Mouse (Mus musculus) forebrain, postnatal 0 days (tissue): Measurements from ENCODE around the gene Pkd1. TPM values are rescaled to one million over a fixed set of nuclear protein-coding genes. Genes with fewer than 3 reads are reported as not detected.
A peak's percentile ranks its signal among the peaks of the same experiment; 100 is the strongest.

Source experiments
- ATAC-seq: fragments of 200-750 bp; cut with Nextera tagmentation; 2 replicates; pipeline ENCODE4 v1.8.0; 2017; ENCODE audit warnings: mild to moderate bottlenecking, moderate library complexity
- DNase-seq: peaks from one replicate; pipeline ENCODE4 v3.0.0-alpha.2; 2015
- H3K27ac ChIP-seq: fragments of 300-500 bp; sonication (generic); 2 replicates; pipeline ENCODE4 v1.5.1; 2014; ENCODE audit warnings: low read depth, mild to moderate bottlenecking, antibody characterized with exemption, low read length, moderate library complexity, mixed read lengths
- H3K27me3 ChIP-seq: fragments of 300-500 bp; sonication (generic); 2 replicates; pipeline ENCODE4 v1.6.1; 2014; ENCODE audit warnings: mild to moderate bottlenecking, low read length, mixed read lengths; ENCODE audit not compliant: insufficient read depth
- H3K36me3 ChIP-seq: fragments of 300-500 bp; sonication (generic); 2 replicates; pipeline ENCODE4 v1.6.1; 2014; ENCODE audit warnings: mild to moderate bottlenecking, moderate library complexity; ENCODE audit not compliant: insufficient read depth
- H3K4me1 ChIP-seq: fragments of 300-500 bp; sonication (generic); 2 replicates; pipeline ENCODE4 v1.6.1; 2014; ENCODE audit warnings: antibody characterized with exemption; ENCODE audit not compliant: insufficient read depth
- H3K4me2 ChIP-seq: fragments of 300-500 bp; sonication (generic); 2 replicates; pipeline ENCODE4 v1.6.1; 2014; ENCODE audit warnings: low read depth, mild to moderate bottlenecking, moderate library complexity
- H3K4me3 ChIP-seq: fragments of 300-500 bp; sonication (generic); 2 replicates; pipeline ENCODE4 v1.5.1; 2014; ENCODE audit warnings: low read depth, low read length, mixed read lengths
- H3K9ac ChIP-seq: fragments of 300-500 bp; sonication (generic); 2 replicates; pipeline ENCODE4 v1.6.1; 2014; ENCODE audit warnings: mild to moderate bottlenecking
- H3K9me3 ChIP-seq: fragments of 300-500 bp; sonication (generic); 2 replicates; pipeline ENCODE4 v1.6.1; 2016; ENCODE audit warnings: low read length
- CTCF ChIP-seq: sonication (generic); IDR thresholded peaks from 2 replicates; pipeline ENCODE4 v1.5.1; 2016; ENCODE audit warnings: antibody characterized with exemption, control low read depth, low read depth
- WGBS: fragments of 180-500 bp; shearing (Covaris S2); extraction: QIAGEN DNeasy Blood & Tissue Kit; methylation state at CpG from one replicate; pipeline ENCODE4 v1.1.7; 2014; 5-methylcytosine and 5-hydroxymethylcytosine counted together
- polyA plus RNA-seq: library from polyadenylated mRNA; unstranded; fragments of >200 nt; fragmentation: Nextera tagmentation; extraction: Ambion mirVana; gene quantifications from 2 replicates; pipeline ENCODE4 v1.2.1, GENCODE M21; 2015
- total RNA-seq: library from RNA; depleted of rRNA; stranded (reverse); fragments of >200 nt; gene quantifications from 2 replicates; pipeline ENCODE4 v1.2.3, GENCODE M21; 2014

Pkd1 gene
- total and polyA plus RNA-seq, 2 experiments from 2014 or later = 8.9 to 58.8 TPM

DNA sequence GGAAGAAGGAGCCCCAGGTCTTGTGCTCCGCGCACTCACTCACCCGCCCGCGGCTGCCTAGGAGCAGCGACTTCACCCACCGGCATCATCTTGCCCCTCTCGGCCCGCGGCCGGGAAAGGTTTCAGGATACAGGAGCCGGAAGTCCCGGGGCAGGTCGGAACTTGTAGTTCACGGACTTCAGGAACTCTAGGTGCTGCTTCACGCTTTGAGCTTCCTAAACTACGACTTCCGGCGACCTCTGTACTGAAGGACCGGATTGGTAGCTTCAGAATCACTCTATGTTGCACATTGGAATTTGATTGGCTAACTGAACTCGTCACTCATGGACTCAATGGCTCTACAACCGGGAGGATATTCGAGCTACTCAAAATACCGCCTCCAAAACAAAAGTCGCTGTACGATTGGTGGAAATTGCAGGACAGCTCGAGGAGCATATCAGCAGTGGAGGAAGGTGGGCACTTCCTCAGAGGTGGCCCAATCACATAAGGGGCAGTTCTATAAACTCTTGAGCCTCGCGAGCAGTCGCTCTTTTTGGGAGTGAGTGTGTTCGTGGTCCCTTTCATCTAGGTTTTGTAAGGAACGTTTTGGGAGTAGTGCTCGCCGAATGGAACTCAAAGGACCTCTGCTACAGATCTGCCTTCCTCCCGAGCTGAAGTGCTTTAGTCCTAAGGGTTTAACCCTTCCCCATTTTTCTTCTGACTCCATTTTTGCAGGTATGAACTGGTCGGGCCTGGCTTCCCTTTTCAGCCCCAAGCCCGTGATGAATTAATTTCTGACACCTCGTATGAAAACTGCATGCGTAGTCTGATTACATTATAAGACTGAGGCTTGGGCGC, 21.7 kb upstream of the Pkd1 start, which contains the start of gene Traf7:
Gene Traf7, minus strand, starts transcription at position 216 of the 837 bp plus-strand sequence.
- peak within 1 kb of the TSS; percentile 89 for H3K27ac ChIP-seq
- TF ChIP-seq CTCF = no peak
- no peaks in the 10 kb centered on the region for H3K27me3 ChIP-seq
- peak within 1 kb of the TSS; percentile 77 for H3K4me2 ChIP-seq
- peak; percentile 98 for DNase-seq
- H3K4me1 ChIP-seq = peaks cover 29% of the 10 kb centered on the region
- under 1% methylated on average over 40 of the region's 40 CpGs for WGBS
- H3K9me3 ChIP-seq = no peaks in the 10 kb centered on the region
- H3K36me3 ChIP-seq = peaks cover 14% of the 10 kb centered on the region
- peak within 1 kb of the TSS; percentile 69 for H3K9ac ChIP-seq
- peak within 1 kb of the TSS; percentile 67 for H3K4me3 ChIP-seq
- ATAC-seq = peak; percentile 97

DNA sequence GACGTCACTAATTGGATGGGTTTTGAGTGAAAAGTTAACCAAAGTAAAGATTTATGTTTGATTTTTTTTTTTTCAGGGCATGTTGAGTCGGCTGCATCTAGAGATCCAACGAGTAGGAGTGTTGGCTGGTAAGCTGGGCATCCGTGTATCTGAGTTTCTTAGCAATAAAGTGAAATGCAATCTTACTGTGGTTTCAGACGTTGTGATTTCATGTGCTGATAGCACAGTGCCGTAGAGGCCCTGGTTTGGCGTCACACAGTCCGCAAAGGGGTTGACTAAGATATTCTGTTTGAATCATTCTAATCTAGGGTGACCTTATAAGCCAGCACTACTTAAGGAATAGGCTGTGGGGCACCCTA, 21.1 kb upstream of the Pkd1 start:
- Histone ChIP-seq H3K36me3 (peaks cover 14% of the 10 kb centered on the region), H3K27me3 (no peaks in the 10 kb centered on the region), H3K4me3 (peak overlapping the region; percentile 63), H3K27ac (peak overlapping the region; percentile 89), H3K9me3 (no peaks in the 10 kb centered on the region), H3K4me2 (peak overlapping the region; percentile 77), H3K4me1 (peaks cover 35% of the 10 kb centered on the region), H3K9ac (peak overlapping the region; percentile 65)
- no peak for DNase-seq
- no peak for ATAC-seq
- 0% methylated on average over 8 of the region's 8 CpGs for WGBS
- no peak for TF ChIP-seq CTCF

DNA sequence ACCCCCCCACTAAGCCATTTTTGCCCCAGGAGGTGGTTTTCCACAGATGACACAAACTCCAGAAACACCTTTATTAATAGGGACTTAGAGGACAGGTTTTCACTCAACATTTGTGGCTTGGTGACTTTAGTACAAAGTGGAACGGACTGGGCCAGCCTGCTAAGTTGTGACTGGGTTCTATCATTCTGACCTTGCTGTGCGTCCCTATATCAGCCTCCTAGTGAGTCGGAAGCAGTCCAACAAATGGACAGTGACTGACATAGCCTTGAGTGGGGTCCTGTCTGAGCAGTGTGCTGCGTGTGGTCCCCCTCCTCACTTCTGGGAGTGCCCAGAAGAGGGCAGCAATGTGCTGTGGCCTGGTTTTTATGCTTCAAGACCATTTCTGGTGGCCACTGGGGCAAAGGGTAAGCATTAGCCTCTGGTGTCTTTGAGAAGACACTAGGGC, 20.6 kb upstream of the Pkd1 start:
- H3K4me1 ChIP-seq = peaks cover 39% of the 10 kb centered on the region
- no peak overlapping the region for H3K27ac ChIP-seq
- peak overlapping the region; percentile 63 for H3K4me3 ChIP-seq
- no peaks in the 10 kb centered on the region for H3K9me3 ChIP-seq
- no peaks in the 10 kb centered on the region for H3K27me3 ChIP-seq
- WGBS = 2% methylated on average over 4 of the region's 4 CpGs
- ATAC-seq = no peak
- TF ChIP-seq CTCF = peak; percentile 86
- peak overlapping the region; percentile 65 for H3K9ac ChIP-seq
- H3K4me2 ChIP-seq = peak overlapping the region; percentile 77
- peaks cover 14% of the 10 kb centered on the region for H3K36me3 ChIP-seq
- peak; percentile 71 for DNase-seq

DNA sequence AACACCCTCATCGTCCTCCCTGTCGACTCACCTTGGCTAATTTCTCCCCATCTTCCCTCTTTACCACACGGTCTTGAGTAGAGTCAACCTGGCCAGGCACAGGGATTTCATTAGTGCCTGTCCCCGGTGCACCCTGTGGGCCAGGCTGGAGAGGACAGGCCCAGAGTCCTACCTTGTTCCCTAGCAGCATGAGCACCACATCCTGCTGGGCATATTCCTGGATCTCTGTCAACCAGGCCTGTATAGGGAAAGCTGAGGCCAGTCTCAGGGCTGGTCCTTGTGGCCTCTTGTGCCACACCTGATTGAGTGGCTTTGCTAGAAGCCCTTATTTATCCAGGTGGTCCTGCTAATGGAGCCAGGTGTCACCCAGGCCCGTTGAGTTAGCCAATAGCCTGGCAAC, 19.8 kb upstream of the Pkd1 start:
- H3K4me1 ChIP-seq = peaks cover 39% of the 10 kb centered on the region
- no peak overlapping the region for H3K27ac ChIP-seq
- no peak for TF ChIP-seq CTCF
- H3K4me3 ChIP-seq = no peak overlapping the region
- H3K9ac ChIP-seq = peak overlapping the region; percentile 65
- DNase-seq (no peak), ATAC-seq (no peak)
- H3K4me2 ChIP-seq = peak overlapping the region; percentile 77
- no peaks in the 10 kb centered on the region for H3K9me3 ChIP-seq
- no peaks in the 10 kb centered on the region for H3K27me3 ChIP-seq
- peaks cover 14% of the 10 kb centered on the region for H3K36me3 ChIP-seq
- WGBS = 20% methylated on average over 5 of the region's 5 CpGs

DNA sequence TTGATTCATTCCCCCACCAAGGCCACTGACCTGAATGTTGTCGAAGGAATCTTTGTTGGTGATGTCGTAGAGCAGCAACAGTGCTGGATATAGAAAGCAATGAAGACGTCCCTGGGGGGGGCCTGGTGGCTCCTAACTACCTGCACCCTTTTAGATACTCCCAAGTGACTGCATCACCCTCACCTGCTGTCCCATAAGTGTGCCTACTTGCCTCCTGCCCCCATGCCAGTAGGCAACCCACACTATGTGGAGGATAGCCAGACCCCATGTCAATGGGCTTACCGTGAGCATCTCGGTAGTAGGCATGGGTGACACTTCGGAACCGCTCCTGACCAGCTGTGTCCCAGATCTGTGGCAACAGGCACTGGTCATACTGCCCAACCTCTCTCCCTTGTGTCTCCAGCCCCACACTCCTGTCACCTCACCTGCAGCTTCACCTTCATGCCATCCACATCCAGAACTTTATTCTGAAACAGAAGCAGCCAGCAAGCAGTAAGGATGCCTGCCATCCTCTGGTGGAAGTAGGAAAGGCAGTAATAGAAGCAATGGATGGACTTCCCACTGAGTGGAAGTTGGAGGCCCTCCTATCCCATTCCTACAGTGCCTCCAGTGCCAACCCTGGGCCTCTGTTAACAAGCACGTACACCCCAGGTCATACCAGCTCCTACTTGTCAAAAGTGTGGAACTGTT, 19.1 kb upstream of the Pkd1 start:
- H3K9me3 ChIP-seq = no peaks in the 10 kb centered on the region
- H3K4me3 ChIP-seq = no peak overlapping the region
- H3K9ac ChIP-seq = peak overlapping the region; percentile 65; the same call in 1 of the 2 replicates
- no peak overlapping the region for H3K27ac ChIP-seq
- peaks cover 14% of the 10 kb centered on the region for H3K36me3 ChIP-seq
- 0 out of 2 replicates have a peak overlapping the region, but pooled peaks have one; percentile 17 for H3K4me2 ChIP-seq
- WGBS = 34% methylated on average over 8 of the region's 8 CpGs
- DNase-seq (no peak), ATAC-seq (no peak)
- no peaks in the 10 kb centered on the region for H3K27me3 ChIP-seq
- peak; percentile 61 for TF ChIP-seq CTCF
- H3K4me1 ChIP-seq = peaks cover 39% of the 10 kb centered on the region

DNA sequence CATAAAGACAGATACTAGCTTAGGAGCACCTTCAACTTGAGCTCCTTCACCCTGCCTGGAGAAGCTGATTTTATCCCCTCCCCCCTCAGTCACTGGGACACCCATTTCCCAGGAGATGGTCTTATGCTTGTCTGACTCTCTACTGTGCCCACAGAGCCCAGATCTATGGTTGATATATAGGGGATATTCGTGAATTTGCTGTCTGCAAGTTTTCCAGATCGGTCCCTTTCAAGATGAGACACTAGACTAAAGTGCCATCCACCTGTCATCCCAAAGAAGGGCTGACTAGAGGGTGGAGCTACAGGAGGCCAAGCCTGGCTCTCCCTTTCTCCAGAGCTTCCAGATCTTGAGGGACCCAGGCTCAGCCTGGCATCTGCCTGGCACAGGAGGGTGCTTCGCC, 18.6 kb upstream of the Pkd1 start:
- WGBS = 68% methylated on average over 3 of the region's 3 CpGs
- H3K27me3 ChIP-seq = no peaks in the 10 kb centered on the region
- TF ChIP-seq CTCF = no peak
- no peak overlapping the region for H3K4me3 ChIP-seq
- ATAC-seq (no peak), DNase-seq (no peak)
- no peak overlapping the region for H3K9ac ChIP-seq
- 0 out of 2 replicates have a peak overlapping the region, but pooled peaks have one; percentile 17 for H3K4me2 ChIP-seq
- no peak overlapping the region for H3K27ac ChIP-seq
- H3K36me3 ChIP-seq = peaks cover 14% of the 10 kb centered on the region
- peaks cover 39% of the 10 kb centered on the region for H3K4me1 ChIP-seq
- no peaks in the 10 kb centered on the region for H3K9me3 ChIP-seq
